Mouse (Mus musculus) retina, embryonic 14.5 days (tissue): ENCODE measurements around the gene Klf1.

Source experiments
- DNase-seq: peaks from one replicate; pipeline ENCODE4 v3.0.0-alpha.2; 2015; ENCODE audit warnings: low spot score

Klf1 gene

GRCm38 (mm10) chr8:84901752-84902151, at the start of gene Klf1:
Gene Klf1, plus strand, starts transcription at chr8:84901928.
- DNase-seq, result no peak

- no peak for DNase-seq
Observed at GRCm38 (mm10) chr8:84856434-84856833, 45.3 kb upstream of the Klf1 start.

GRCm38 (mm10) chr8:84856864-84857441, 44.8 kb upstream of the Klf1 start, which contains the start of gene Farsa:
Gene Farsa, plus strand, starts transcription at chr8:84856989.
- DNase-seq, result peak; percentile 97

GRCm38 (mm10) chr8:84871376-84872308, 30.1 kb upstream of the Klf1 start, which contains the start of gene Syce2:
Gene Syce2, plus strand, starts transcription at chr8:84872111.
- peak; percentile 63 for DNase-seq

- peak; percentile 37 for DNase-seq
Observed at GRCm38 (mm10) chr8:84872309-84872965, 29.3 kb upstream of the Klf1 start.

GRCm38 (mm10) chr8:84873016-84873415, 28.7 kb upstream of the Klf1 start:
- no peak for DNase-seq

GRCm38 (mm10) chr8:84874339-84874738, 27.4 kb upstream of the Klf1 start:
- no peak for DNase-seq

GRCm38 (mm10) chr8:84877297-84878035, 24.3 kb upstream of the Klf1 start:
- DNase-seq, result no peak

GRCm38 (mm10) chr8:84878915-84879314, 22.8 kb upstream of the Klf1 start:
- no peak for DNase-seq

- DNase-seq, result no peak
Observed at GRCm38 (mm10) chr8:84884728-84885127, 17.0 kb upstream of the Klf1 start.

- DNase-seq, result no peak
Observed at GRCm38 (mm10) chr8:84888280-84888679, 13.4 kb upstream of the Klf1 start.

- no peak for DNase-seq
Observed at GRCm38 (mm10) chr8:84889141-84889540, 12.6 kb upstream of the Klf1 start.

- DNase-seq, result no peak
Observed at GRCm38 (mm10) chr8:84892993-84893708, 8.6 kb upstream of the Klf1 start.

- DNase-seq, result peak; percentile 94
Observed at GRCm38 (mm10) chr8:84893709-84894134, 8.0 kb upstream of the Klf1 start, which contains the start of gene Gcdh. Gene Gcdh, minus strand, starts transcription at chr8:84893921.

- DNase-seq, result no peak
Observed at GRCm38 (mm10) chr8:84895963-84896362, 5.8 kb upstream of the Klf1 start.

- no peak for DNase-seq
Observed at GRCm38 (mm10) chr8:84901071-84901470, 657 bp upstream of the Klf1 start.

GRCm38 (mm10) chr8:84902367-84902919, 715 bp downstream of the Klf1 start:
- DNase-seq, result no peak

- peak; percentile 95 for DNase-seq
Observed at GRCm38 (mm10) chr8:84902920-84903661, 1.4 kb downstream of the Klf1 start.

GRCm38 (mm10) chr8:84904351-84904750, 2.6 kb downstream of the Klf1 start:
- no peak for DNase-seq

- no peak for DNase-seq
Observed at GRCm38 (mm10) chr8:84907037-84907436, 5.3 kb downstream of the Klf1 start.
